Mouse (Mus musculus) embryonic fibroblast, embryonic 13.5 days (primary cell): ENCODE data around the gene Cux1. TPM values are rescaled to one million over a fixed set of nuclear protein-coding genes. Genes with fewer than 3 reads are reported as not detected.

ENCODE experiments used
- H3K27ac ChIP-seq: 2 replicates; pipeline ENCODE4 v1.5.1; 2012; ENCODE audit warnings: low read length, control low read depth, inconsistent platforms; ENCODE audit not compliant: insufficient read depth
- H3K4me1 ChIP-seq: 2 replicates; pipeline ENCODE4 v1.6.1; 2011; ENCODE audit warnings: low read length; ENCODE audit not compliant: control insufficient read depth, insufficient read depth
- H3K4me3 ChIP-seq: 2 replicates; pipeline ENCODE4 v1.5.1; 2011; ENCODE audit warnings: mild to moderate bottlenecking, control low read depth, low read length; ENCODE audit not compliant: insufficient read depth
- CTCF ChIP-seq: IDR thresholded peaks from 2 replicates; pipeline ENCODE4 v1.5.1; 2011; ENCODE audit warnings: mild to moderate bottlenecking, control low read depth, low read length, moderate library complexity, borderline replicate concordance; ENCODE audit not compliant: insufficient read depth
- POLR2A ChIP-seq: IDR thresholded peaks from 2 replicates; pipeline ENCODE4 v1.6.1; 2011; ENCODE audit warnings: low read depth, mild to moderate bottlenecking, control low read depth, low read length, moderate library complexity
- polyA plus RNA-seq: library from polyadenylated mRNA; stranded (reverse); fragments of >200 nt; gene quantifications from 2 replicates; pipeline ENCODE4 v1.2.4, GENCODE M21; 2011; ENCODE audit warnings: low read depth; ENCODE audit not compliant: missing spikeins, insufficient read length

Cux1 gene
- polyA plus RNA-seq, 1 experiment = 48.4 TPM

DNA sequence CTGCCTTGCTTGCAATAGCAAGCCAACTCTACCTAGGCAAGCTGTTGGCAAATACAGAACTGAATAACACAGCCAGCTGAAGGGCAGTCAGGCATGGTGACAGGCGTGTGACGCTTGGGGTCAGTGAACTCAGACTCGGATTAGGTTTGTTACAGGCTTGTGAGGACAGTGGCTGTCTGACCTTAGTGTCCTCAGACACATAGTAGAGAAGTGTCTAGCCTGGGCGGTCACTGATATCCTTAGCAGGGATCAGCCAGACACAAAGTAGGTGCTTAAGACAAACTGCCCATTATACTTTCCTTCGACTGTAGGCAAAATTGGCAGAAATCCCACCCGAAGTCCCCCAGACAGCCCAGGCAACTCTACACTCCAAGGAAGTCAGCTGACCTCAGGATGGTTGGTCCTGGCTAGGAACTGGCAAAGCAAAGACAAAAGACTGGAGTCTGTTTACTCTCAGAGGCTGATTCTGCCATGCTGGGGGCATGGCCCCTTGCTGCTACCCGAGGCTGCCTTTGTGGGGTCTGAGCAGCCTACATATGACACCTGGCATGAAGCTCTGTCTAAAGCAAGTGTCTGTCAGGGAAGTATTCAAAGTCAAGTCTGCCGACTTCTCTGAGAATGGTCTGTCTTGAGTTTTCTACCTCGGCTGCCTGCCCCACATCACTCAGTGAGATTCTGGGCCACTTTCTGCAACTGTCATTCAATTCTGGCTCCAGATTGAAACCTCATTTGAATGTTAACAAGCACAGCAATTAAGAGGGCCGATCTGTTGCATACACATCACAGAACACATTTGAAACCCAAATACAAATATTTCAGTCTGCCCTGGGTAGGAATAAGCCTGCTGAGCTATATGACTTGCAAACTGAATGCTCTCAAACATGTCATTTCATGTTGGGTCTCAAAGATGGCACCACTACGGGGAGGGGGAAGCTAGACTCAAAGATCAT is 124.8 kb downstream of the Cux1 start:
- no peak overlapping the region for H3K4me3 ChIP-seq
- TF ChIP-seq CTCF (no peak), POLR2A (no peak)
- peaks cover 5% of the 10 kb centered on the region; the same call in 1 of the 2 replicates for H3K4me1 ChIP-seq
- no peak overlapping the region for H3K27ac ChIP-seq

DNA sequence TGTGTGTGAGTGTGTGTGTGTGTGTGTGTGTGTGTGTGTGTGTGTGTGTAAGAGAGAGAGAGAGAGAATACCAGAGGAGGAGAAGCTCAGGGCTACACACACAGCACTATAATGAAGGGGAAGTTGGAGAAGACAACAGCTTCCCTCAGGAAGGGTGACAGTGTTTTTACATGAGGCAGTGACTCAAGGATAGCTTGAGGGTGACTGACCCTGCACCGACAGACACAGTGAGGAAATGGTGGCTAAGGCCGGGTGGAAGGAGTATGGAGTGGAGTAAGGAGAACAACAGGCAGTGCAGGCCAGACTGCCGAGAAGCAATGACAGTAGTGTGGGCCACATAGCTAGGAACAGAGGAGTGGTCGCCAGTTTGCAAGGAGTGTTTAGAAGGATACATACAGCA is 137.6 kb downstream of the Cux1 start:
- Histone ChIP-seq H3K4me1 (peaks cover 9% of the 10 kb centered on the region; the same call in 1 of the 2 replicates), H3K27ac (no peak overlapping the region), H3K4me3 (no peak overlapping the region)
- no peak for TF ChIP-seq CTCF
- no peak for TF ChIP-seq POLR2A

DNA sequence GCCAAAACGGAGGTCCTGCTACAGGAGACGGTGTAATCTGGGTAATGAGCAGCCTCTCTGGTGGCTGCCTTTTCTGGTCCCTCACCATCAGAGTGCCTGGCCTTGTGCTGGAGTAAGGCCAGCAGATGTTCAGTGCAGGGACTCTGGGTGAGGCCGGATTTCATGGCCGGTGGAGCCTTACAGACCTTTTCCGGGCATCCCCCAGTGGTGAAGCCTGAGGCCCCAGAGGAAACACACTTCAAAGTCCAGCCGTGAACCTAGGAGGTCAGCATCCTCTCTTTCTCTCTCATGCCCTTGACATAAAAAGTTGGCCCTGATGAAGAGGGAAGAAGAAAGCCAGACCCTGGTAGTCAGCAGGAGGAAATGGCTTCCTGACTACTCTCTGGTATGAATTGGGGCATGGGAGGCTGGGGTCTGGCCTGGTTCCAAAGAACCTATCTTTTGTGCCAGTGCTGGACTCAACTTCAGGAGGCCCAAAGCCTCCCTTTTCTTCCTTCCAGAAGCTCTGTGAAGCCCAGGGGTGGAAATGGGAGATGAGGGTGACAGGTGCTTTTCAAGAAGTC is 138.7 kb downstream of the Cux1 start:
- peaks cover 9% of the 10 kb centered on the region; the same call in 1 of the 2 replicates for H3K4me1 ChIP-seq
- TF ChIP-seq POLR2A (no peak), CTCF (no peak)
- no peak overlapping the region for H3K27ac ChIP-seq

DNA sequence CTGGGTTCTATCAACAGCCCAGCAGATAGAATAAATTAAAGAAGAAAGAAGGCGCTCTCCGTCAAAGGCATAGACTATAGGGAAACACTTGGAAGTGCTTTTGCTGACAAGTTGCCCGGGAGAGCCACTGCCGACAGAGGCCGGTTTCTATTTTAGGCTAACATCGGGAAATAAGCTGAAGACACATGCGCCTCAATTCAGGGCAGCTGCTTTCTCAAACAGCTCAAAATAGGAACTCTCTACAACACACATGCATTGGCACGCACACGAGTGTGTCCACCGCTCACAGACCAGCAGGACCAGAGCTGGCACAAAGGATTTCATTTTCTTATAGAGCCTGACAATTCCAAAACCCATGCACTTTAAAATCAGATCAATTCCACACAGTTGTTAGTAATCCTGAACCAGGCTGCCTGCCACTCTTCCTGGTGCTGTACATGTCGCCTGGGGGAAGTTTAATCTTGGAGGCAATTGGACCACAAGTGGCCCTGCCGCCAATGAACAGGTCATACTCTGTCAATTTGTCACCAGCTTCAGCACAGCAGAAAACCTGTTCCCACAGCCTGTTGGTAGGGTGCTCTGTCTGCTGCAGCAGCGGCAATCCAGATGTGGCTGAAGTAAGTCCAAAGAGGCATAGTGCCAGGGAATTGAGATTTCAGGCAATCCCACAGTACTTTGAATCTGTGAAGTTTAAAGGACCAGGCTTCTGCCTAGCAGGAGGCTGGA is 139.4 kb downstream of the Cux1 start:
- Histone ChIP-seq H3K4me1 (peaks cover 9% of the 10 kb centered on the region; the same call in 1 of the 2 replicates), H3K4me3 (no peak overlapping the region), H3K27ac (no peak overlapping the region)
- TF ChIP-seq CTCF (no peak), POLR2A (no peak)

More for the DNA sequence above, 138.7 kb downstream of the Cux1 start:
- no peak overlapping the region for H3K4me3 ChIP-seq

DNA sequence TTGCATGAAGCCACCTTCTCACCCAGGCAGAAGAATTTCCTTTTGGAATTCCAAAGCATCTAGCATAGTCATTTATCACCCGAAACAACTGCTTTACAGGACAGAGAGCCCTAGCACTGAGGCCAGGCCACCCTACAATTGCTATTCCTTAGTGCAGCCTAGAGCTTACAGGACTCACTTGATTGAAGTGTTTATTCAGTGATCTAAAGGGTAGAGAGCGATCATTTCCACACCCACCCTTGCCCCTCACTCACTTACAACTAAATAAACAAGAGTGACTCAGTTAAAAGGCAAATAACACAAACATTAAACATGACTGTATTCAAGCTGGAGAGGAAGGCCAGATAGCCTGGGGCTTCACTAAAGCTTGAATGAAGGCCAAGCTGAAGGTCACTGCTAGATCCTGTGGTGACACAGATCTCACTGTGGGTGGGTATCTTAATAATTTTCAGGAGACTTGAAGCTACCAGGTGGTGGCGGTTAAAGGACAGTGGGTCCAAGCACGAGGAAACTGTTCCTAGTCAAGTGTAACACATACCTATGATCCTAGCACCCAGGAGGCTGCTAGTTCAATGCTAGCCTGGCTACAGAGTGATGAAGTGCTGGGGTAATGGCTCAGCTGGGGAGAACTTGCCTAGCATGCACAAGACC is 140.0 kb downstream of the Cux1 start:
- no peak overlapping the region for H3K27ac ChIP-seq
- H3K4me3 ChIP-seq = no peak overlapping the region
- peaks cover 12% of the 10 kb centered on the region for H3K4me1 ChIP-seq
- TF ChIP-seq POLR2A = no peak
- TF ChIP-seq CTCF = no peak

DNA sequence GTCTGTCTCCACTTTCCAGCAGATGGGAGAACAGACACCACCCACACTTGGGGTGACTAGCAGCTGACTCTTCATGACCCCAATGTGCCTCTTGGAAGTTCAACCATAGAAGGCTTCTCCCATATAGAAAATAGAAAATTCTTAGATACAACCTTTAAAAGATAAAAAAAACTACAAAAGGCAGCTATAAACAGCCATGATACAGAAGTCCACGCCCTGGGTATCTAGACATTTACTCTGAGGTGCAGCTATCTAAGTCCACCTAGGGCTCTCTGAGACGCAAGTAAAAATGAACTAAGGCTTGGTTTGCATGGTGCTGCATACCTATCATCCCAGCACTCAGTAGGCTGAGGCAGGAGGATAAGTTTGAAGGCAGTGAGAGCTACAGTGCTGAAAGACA is 144.3 kb downstream of the Cux1 start:
- H3K27ac ChIP-seq = no peak overlapping the region
- H3K4me1 ChIP-seq = peaks cover 6% of the 10 kb centered on the region; the same call in 1 of the 2 replicates
- TF ChIP-seq CTCF (no peak), POLR2A (no peak)
- H3K4me3 ChIP-seq = no peak overlapping the region

DNA sequence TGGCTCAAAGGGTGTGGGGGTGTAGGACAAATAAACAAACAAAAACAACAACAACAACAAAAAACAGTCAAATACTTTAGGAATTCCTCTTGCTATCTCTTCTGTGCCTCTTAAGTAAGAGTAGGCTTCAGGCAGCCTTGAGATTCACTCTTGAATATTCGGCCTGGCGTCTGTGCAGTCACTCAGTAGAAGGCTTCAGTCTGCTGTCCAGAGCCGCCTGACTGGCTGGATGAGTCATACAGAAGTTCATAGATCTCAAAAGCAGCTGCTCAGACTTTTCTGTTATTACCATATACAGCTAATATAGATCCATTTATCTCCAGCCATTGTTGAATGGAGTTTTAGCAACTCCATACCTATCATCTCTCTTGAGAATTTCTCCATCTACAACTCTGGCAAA is 145.4 kb downstream of the Cux1 start:
- Histone ChIP-seq H3K27ac (no peak overlapping the region), H3K4me3 (no peak overlapping the region), H3K4me1 (peaks cover 4% of the 10 kb centered on the region; the same call in 1 of the 2 replicates)
- no peak for TF ChIP-seq CTCF
- TF ChIP-seq POLR2A = no peak

DNA sequence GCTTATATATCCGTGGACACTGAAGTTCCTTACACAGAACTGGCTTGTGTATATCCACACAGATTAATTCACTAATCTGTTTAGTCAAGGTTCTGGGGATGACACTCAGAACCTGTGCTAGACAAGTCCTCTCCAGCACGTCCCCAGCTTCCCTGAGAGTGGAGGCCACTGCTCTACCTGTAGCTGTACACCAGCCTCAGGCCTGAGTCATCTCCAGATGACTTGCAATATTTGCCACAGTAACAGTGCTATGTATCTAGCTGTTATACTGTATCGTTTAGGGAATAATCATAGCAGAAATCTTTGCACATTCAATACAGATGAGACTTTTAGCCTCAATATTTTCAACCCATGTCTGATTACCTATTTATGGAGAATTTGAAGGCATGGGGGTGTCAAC is 146.0 kb downstream of the Cux1 start:
- H3K27ac ChIP-seq = no peak overlapping the region
- H3K4me3 ChIP-seq = no peak overlapping the region
- peaks cover 4% of the 10 kb centered on the region; the same call in 1 of the 2 replicates for H3K4me1 ChIP-seq
- no peak for TF ChIP-seq CTCF
- TF ChIP-seq POLR2A = no peak

DNA sequence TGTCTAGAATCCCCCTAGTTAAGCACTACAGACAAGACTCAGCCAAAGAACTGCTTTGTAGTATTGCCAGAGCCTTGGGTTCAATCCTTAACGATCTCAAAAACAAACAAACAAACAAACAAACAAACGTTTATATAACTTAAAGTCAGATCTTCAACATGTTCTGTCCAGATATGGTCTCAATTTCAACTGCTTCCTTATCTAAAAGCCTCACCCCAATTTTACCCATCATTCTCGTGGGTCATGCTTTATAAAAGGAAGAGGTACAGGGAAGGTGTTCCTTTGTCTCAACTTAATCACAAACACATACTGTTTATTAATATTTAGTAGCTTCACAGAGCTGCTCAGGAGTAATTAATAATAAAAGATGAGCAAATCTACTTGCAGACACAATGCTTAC is 146.9 kb downstream of the Cux1 start:
- H3K4me3 ChIP-seq = no peak overlapping the region
- peaks cover 4% of the 10 kb centered on the region; the same call in 1 of the 2 replicates for H3K4me1 ChIP-seq
- no peak overlapping the region for H3K27ac ChIP-seq
- TF ChIP-seq CTCF = no peak
- no peak for TF ChIP-seq POLR2A
